In genomic region chr19:45659738-45660502, GRCm38 (mm10) we compare ENCODE assay signal across 8 mouse cellular contexts. TPM values are rescaled to one million over a fixed set of nuclear protein-coding genes. Genes with fewer than 3 reads are reported as not detected.
A peak's percentile ranks its signal among the peaks of the same experiment; 100 is the strongest.
DNase-seq lines count a peak whose midpoint lies in the region; ATAC-seq and TF ChIP-seq lines count a peak whose summit lies in the region.

Gene Fbxw4 (minus strand): TSS chr19:45660312.

- H3K4me3 ChIP-seq in hindbrain, embryonic 13.5 days: peak within 1 kb of the TSS; percentile 83
- peak within 1 kb of the TSS; percentile 72 for H3K4me3 ChIP-seq in lung, postnatal 0 days (ENCODE audit: low read depth, low read length)

- no peak for TF ChIP-seq EP300 in lung, postnatal 0 days (IDR thresholded peaks at IDR 0.05)

- H3K4me1 ChIP-seq in hindbrain, embryonic 13.5 days (replicated peaks): peaks cover 30% of the 10 kb centered on the region
- H3K4me1 ChIP-seq in lung, postnatal 0 days (ENCODE audit: insufficient read depth, low read depth, low read length): peaks cover 13% of the 10 kb centered on the region; the same call in 1 of the 2 replicates

- peak within 1 kb of the TSS; percentile 97 for H3K27ac ChIP-seq in hindbrain, embryonic 13.5 days
- H3K27ac ChIP-seq in lung, postnatal 0 days (ENCODE audit: low read length): peak within 1 kb of the TSS; percentile 97

- H3K27me3 ChIP-seq in hindbrain, embryonic 13.5 days: 0 out of 2 replicates have a peak, but pooled peaks cover 3% of the 10 kb centered on the region
- no peaks in the 10 kb centered on the region for H3K27me3 ChIP-seq in lung, postnatal 0 days (replicated peaks; ENCODE audit: insufficient read depth, low read length)

- peak; percentile 84 for ATAC-seq in hindbrain, embryonic 13.5 days (ENCODE audit: low FRiP score)
- ATAC-seq in lung, postnatal 0 days: peak; percentile 90

- no peaks in the 10 kb centered on the region for H3K36me3 ChIP-seq in hindbrain, embryonic 13.5 days
- no peaks in the 10 kb centered on the region for H3K36me3 ChIP-seq in lung, postnatal 0 days (ENCODE audit: insufficient read depth, low read length)

- no peak; the same call in 1 of the 2 replicates for TF ChIP-seq CTCF in lung, postnatal 0 days (IDR thresholded peaks at IDR 0.05)

- H3K9me3 ChIP-seq in hindbrain, embryonic 13.5 days: no peaks in the 10 kb centered on the region
- no peaks in the 10 kb centered on the region for H3K9me3 ChIP-seq in lung, postnatal 0 days (ENCODE audit: low read length)

- DNase-seq in R1 (ENCODE audit: low read depth, low spot score): peak; percentile 56
- peak; percentile 77 to 82 for DNase-seq in cerebellum, postnatal 14 days
- DNase-seq in frontal cortex, postnatal 36 days (ENCODE audit: low spot score in 2 of 2): peak; percentile 60 to 76
- DNase-seq in layer of hippocampus, postnatal 14 days (ENCODE audit: low spot score in 2 of 2): peak; percentile 45 to 75
- DNase-seq in lung, postnatal 0 days (ENCODE audit: low spot score): peak; percentile 67
- DNase-seq in ovary, postnatal 14 days (ENCODE audit: low spot score): peak; percentile 55
- peak; percentile 76 for DNase-seq in thymus, postnatal 14 days

- H3K4me2 ChIP-seq in hindbrain, embryonic 13.5 days: peak within 1 kb of the TSS; percentile 83
- peak within 1 kb of the TSS; percentile 73 for H3K4me2 ChIP-seq in lung, postnatal 0 days (replicated peaks; ENCODE audit: low read depth, low read length)

- WGBS in hindbrain, embryonic 13.5 days: under 1% methylated on average over 93 of the region's 94 CpGs
- WGBS in lung, postnatal 0 days: 2% methylated on average over 55 of the region's 94 CpGs

- H3K9ac ChIP-seq in hindbrain, embryonic 13.5 days: peak within 1 kb of the TSS; percentile 99
- peak within 1 kb of the TSS; percentile 93 for H3K9ac ChIP-seq in lung, postnatal 0 days (replicated peaks; ENCODE audit: low read depth)

RNA-seq across cellular contexts. Expression of gene Fbxw4, which starts in this region (rescaled TPM):
- 3.6 and 4.2 TPM in 2 replicates for polyA plus RNA-seq in hindbrain, embryonic 13.5 days (2015; fragmentation: Nextera tagmentation; extraction: Ambion mirVana)
- total RNA-seq in layer of hippocampus, postnatal 14 days (2021): 10 to 100 TPM; 31.9 to 32.1 TPM
- 2.9 and 4.6 TPM in 2 replicates for polyA plus RNA-seq in lung, postnatal 0 days (2015; fragmentation: Nextera tagmentation; extraction: Ambion mirVana)

Comparison
In these comparisons a context has a peak if more than half of its experiments do, and no peak if none do; other contexts are left out.
1. Peak in every context shown above with its lines: DNase-seq, ATAC-seq, H3K4me3 ChIP-seq and H3K27ac ChIP-seq.